Mouse (Mus musculus) liver, adult 2 months (tissue): ENCODE measurements around the gene Irf2. TPM values are rescaled to one million over a fixed set of nuclear protein-coding genes. Genes with fewer than 3 reads are reported as not detected.

ENCODE experiments used
- DNase-seq: peaks from one replicate; pipeline ENCODE4 v3.0.0-alpha.2; 2011; ENCODE audit warnings: low read depth, low spot score; ENCODE audit errors: extremely low read depth
- H3K27ac ChIP-seq: fragments of 200-500 bp; replicated peaks from 2 replicates; pipeline ENCODE4 v1.5.1; 2012; ENCODE audit warnings: low read depth, mild to moderate bottlenecking, control low read depth, inconsistent platforms, low read length; ENCODE audit not compliant: insufficient read depth
- H3K27me3 ChIP-seq: fragments of 200-500 bp; 2 replicates; pipeline ENCODE4 v1.6.1; 2012; ENCODE audit warnings: mild to moderate bottlenecking, moderate library complexity, low read length, inconsistent platforms; ENCODE audit not compliant: control insufficient read depth, insufficient read depth
- H3K36me3 ChIP-seq: fragments of 200-500 bp; 2 replicates; pipeline ENCODE4 v1.6.1; 2012; ENCODE audit warnings: low read length, inconsistent platforms; ENCODE audit not compliant: control insufficient read depth, insufficient read depth
- H3K4me1 ChIP-seq: fragments of 200-500 bp; 2 replicates; pipeline ENCODE4 v1.6.1; 2011; ENCODE audit warnings: low read length; ENCODE audit not compliant: control insufficient read depth, insufficient read depth
- H3K4me3 ChIP-seq: fragments of 200-500 bp; 2 replicates; pipeline ENCODE4 v1.5.1; 2011; ENCODE audit warnings: low read depth, mild to moderate bottlenecking, control low read depth, low read length, moderate library complexity; ENCODE audit not compliant: insufficient read depth
- H3K79me2 ChIP-seq: fragments of 200-500 bp; 2 replicates; pipeline ENCODE4 v1.6.1; 2012; ENCODE audit warnings: inconsistent platforms, mild to moderate bottlenecking, low read length, moderate library complexity; ENCODE audit not compliant: control insufficient read depth, insufficient read depth
- H3K9ac ChIP-seq: fragments of 200-500 bp; 2 replicates; pipeline ENCODE4 v1.6.1; 2012; ENCODE audit warnings: low read depth, mild to moderate bottlenecking, control low read depth, inconsistent platforms, low read length
- CTCF ChIP-seq: fragments of 200-500 bp; IDR thresholded peaks from 2 replicates; pipeline ENCODE4 v1.5.1; 2011; ENCODE audit warnings: low read depth, low read length, control low read depth
- POLR2A ChIP-seq: fragments of 200-500 bp; IDR thresholded peaks from 2 replicates; pipeline ENCODE4 v1.6.1; 2011; ENCODE audit warnings: low read length, control low read depth; ENCODE audit not compliant: insufficient read depth; ENCODE audit errors: extremely low read depth
- WGBS: fragments of 180-500 bp; shearing (Covaris S2); methylation state at CpG from one replicate; pipeline ENCODE4 v1.1.7; 2018; 5-methylcytosine and 5-hydroxymethylcytosine counted together
- polyA plus RNA-seq: library from polyadenylated mRNA; depleted of rRNA; stranded (reverse); fragments of >200 nt; gene quantifications from 2 replicates; pipeline ENCODE4 v1.2.3, GENCODE M21; 2012; rRNA removed
- total RNA-seq: library from RNA; depleted of rRNA; stranded (reverse); fragments of >200 nt; gene quantifications from 2 replicates; pipeline ENCODE4 v1.2.3, GENCODE M21; 2014; rRNA removed

Gene Irf2
- total and polyA plus RNA-seq, 2 experiments, result 13.7 to 23.4 TPM

DNA sequence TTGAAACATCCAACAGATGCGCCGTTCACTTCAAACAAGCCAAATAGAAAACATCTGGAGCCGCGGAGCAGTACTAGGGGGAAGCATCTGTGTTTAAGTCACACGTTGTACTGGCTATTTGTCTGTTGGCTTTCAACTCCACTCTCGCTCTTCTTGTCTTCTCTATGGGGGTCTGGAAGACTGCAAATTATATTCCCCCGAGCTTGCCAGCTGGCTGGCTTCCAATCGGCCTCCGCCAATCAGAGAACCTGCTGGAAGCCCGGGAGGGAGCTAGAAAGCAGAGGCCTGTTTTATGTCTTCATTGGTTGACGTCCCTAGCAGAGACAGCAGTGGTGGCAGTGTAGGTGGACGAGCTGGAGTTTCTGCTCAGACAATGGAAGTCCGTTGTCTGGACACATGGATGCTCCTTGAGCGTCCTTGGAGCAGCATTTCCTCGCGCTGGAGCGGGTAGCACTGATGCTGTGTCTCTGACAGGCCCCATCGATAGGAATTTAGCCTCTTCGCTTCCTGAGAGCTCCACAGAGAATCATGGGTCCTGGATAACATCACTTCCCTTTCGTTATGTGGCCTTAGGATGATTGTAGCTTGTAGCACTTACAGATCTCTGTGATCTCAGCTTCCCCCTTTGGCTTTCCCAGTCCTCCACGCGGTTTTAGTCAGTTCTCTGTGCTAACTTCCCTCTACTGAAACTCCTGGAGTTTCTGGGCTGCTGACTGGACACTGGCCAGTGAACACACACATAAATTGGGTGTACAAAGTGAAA, 153.2 kb downstream of the Irf2 start:
- H3K9ac ChIP-seq, result no peak overlapping the region

DNA sequence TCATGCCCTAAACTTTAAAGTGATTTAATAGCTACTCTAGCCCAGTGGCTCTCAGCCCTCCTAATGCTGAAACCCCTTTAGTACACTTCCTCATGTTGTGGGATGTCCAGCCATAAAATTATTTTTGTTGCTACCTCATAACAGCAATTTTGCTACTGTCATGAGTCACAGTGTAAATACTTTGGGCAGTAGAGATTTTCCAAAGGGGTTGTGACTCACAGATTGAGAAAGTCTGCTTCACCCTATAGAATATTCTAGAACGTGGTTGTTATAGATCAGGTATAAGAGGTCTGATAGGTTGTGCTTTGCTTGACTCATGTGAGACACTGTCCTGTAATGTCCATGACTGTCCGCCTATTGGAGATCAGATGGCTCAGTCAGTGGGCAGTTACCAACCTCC, 154.9 kb downstream of the Irf2 start:
- Histone ChIP-seq H3K27me3 (no peaks in the 10 kb centered on the region), H3K79me2 (no peaks in the 10 kb centered on the region), H3K36me3 (no peaks in the 10 kb centered on the region), H3K9ac (no peak overlapping the region), H3K4me3 (no peak overlapping the region), H3K27ac (no peak overlapping the region), H3K4me1 (no peaks in the 10 kb centered on the region)
- TF ChIP-seq POLR2A (no peak), CTCF (no peak)
- no peak for DNase-seq
- 96% methylated on average over 2 of the region's 2 CpGs for WGBS

More for the DNA sequence above, 153.2 kb downstream of the Irf2 start:
- no peak overlapping the region for H3K4me3 ChIP-seq
- no peaks in the 10 kb centered on the region for H3K27me3 ChIP-seq
- WGBS, result 88% methylated on average over 22 of the region's 22 CpGs
- H3K4me1 ChIP-seq, result peaks cover 9% of the 10 kb centered on the region
- DNase-seq, result peak; percentile 49
- peak overlapping the region; percentile 5; the same call in 1 of the 2 replicates for H3K27ac ChIP-seq
- no peak for TF ChIP-seq CTCF
- no peak for TF ChIP-seq POLR2A
- H3K36me3 ChIP-seq, result no peaks in the 10 kb centered on the region
- H3K79me2 ChIP-seq, result no peaks in the 10 kb centered on the region

DNA sequence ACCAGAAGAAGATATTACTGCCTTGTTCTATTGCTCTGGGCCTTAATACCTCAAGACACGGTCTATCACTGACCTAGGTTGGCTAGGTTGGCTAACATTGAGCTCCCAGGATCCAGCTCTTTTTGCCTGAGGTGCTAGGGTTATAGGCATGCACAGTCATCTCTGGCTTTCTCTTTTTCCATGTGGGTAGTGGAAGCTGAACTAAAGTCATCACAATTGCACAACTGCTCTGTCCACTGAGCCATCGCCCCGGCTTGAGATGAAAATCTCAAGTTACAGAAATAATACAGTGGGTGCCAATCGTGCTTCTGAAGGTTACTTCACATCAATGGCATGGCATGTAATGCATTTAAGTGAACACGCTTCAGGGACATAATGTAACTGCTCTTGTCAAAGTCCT, 156.5 kb downstream of the Irf2 start:
- Histone ChIP-seq H3K9ac (no peak overlapping the region), H3K4me3 (no peak overlapping the region), H3K27me3 (no peaks in the 10 kb centered on the region), H3K36me3 (no peaks in the 10 kb centered on the region), H3K79me2 (no peaks in the 10 kb centered on the region), H3K4me1 (no peaks in the 10 kb centered on the region), H3K27ac (no peak overlapping the region)
- DNase-seq, result no peak
- TF ChIP-seq POLR2A, result no peak
- no peak for TF ChIP-seq CTCF
- WGBS, result 93% methylated on average over 5 of the region's 5 CpGs

DNA sequence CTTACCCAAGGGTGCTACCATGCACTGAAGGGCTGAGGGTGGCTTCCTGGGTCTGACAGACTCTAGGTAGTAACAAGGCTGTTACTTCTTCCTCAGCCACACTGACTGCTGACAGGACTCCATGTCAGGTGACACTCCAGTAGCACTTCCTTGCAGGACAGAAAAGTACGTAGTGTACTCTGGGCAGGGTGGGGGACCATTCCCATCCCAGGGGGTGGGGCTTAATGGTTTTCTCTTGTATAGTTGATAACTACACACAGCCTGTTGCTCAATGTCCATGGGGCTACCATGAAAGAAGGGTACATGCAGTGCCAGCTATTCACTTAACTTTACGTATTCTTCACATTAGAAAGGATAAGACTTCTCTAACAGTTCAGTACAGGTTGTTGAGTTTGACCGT, 157.2 kb downstream of the Irf2 start:
- Histone ChIP-seq H3K79me2 (no peaks in the 10 kb centered on the region), H3K9ac (no peak overlapping the region), H3K4me1 (no peaks in the 10 kb centered on the region), H3K36me3 (no peaks in the 10 kb centered on the region), H3K27ac (no peak overlapping the region), H3K27me3 (no peaks in the 10 kb centered on the region), H3K4me3 (no peak overlapping the region)
- 96% methylated on average over 3 of the region's 3 CpGs for WGBS
- DNase-seq, result no peak
- TF ChIP-seq POLR2A (no peak), CTCF (no peak)

Other genes with a start within 250 kb of the Irf2 start
- 0.47 and 0.65 TPM in 2 replicates for gene Cenpu, start 187.7 kb upstream of the Irf2 start, total RNA-seq
- 0.15 and 0.44 TPM in 2 replicates for gene Cenpu, start 187.7 kb upstream of the Irf2 start, polyA plus RNA-seq
- 4.1 and 4.6 TPM in 2 replicates for gene Primpol, start 122.5 kb upstream of the Irf2 start, total RNA-seq
- gene Primpol, start 122.5 kb upstream of the Irf2 start, polyA plus RNA-seq, result 0.55 and 0.63 TPM in 2 replicates
- gene Casp3, start 122.4 kb upstream of the Irf2 start, total RNA-seq, result 22.5 and 22.7 TPM in 2 replicates
- gene Casp3, start 122.4 kb upstream of the Irf2 start, polyA plus RNA-seq, result 5.9 and 6.1 TPM in 2 replicates
- gene Enpp6, start 247.2 kb downstream of the Irf2 start, total RNA-seq, result 1.2 and 1.7 TPM in 2 replicates
- gene Enpp6, start 247.2 kb downstream of the Irf2 start, polyA plus RNA-seq, result 0.90 and 1.0 TPM in 2 replicates